Mouse (Mus musculus): ENCODE results near the gene Map3k3. TPM values are rescaled to one million over a fixed set of nuclear protein-coding genes. Genes with fewer than 3 reads are reported as not detected.

Gene Map3k3
- polyA plus RNA-seq, 1 experiment from 2014 or later: 22.3 TPM

GRCm38 (mm10) chr11:106158081-106158929 lies 73.9 kb downstream of the Map3k3 start:
- H3K36me3 ChIP-seq (ENCODE audit: control insufficient read depth, insufficient read depth, low read length): peaks cover 50% of the 10 kb centered on the region
- peak overlapping the region; percentile 95 for H3K9ac ChIP-seq (ENCODE audit: low read length)
- ATAC-seq (replicated peaks; ENCODE audit: low FRiP score, low TSS enrichment, low read depth) (no peak), DNase-seq (ENCODE audit: low spot score) (no peak)
- no peaks in the 10 kb centered on the region for H3K9me3 ChIP-seq (ENCODE audit: control insufficient read depth, low read length)
- H3K4me3 ChIP-seq (ENCODE audit: low read depth, low read length): peak overlapping the region; percentile 75; the same call in 1 of the 2 replicates
- H3K27ac ChIP-seq (ENCODE audit: low read depth): peak overlapping the region; percentile 96; the same call in 1 of the 2 replicates
- peaks cover 23% of the 10 kb centered on the region for H3K4me1 ChIP-seq (replicated peaks; ENCODE audit: control insufficient read depth, insufficient read depth, low read length)
- WGBS: 59% methylated on average over 14 of the region's 14 CpGs
- H3K27me3 ChIP-seq (replicated peaks; ENCODE audit: control insufficient read depth, insufficient read depth, low read length): no peaks in the 10 kb centered on the region
- peak overlapping the region; percentile 85 for H3K4me2 ChIP-seq (ENCODE audit: low read length)

- peak overlapping the region; percentile 96 for H3K27ac ChIP-seq (ENCODE audit: low read depth)
- H3K4me2 ChIP-seq (ENCODE audit: low read length): peak overlapping the region; percentile 85
- no peaks in the 10 kb centered on the region for H3K27me3 ChIP-seq (replicated peaks; ENCODE audit: control insufficient read depth, insufficient read depth, low read length)
- H3K36me3 ChIP-seq (ENCODE audit: control insufficient read depth, insufficient read depth, low read length): peaks cover 50% of the 10 kb centered on the region
- H3K9ac ChIP-seq (ENCODE audit: low read length): peak overlapping the region; percentile 95
- peak; percentile 70 for DNase-seq (ENCODE audit: low spot score)
- ATAC-seq (replicated peaks; ENCODE audit: low FRiP score, low TSS enrichment, low read depth): peak; percentile 20; the same call in 1 of the 2 replicates
- peaks cover 23% of the 10 kb centered on the region for H3K4me1 ChIP-seq (replicated peaks; ENCODE audit: control insufficient read depth, insufficient read depth, low read length)
- peak overlapping the region; percentile 75 for H3K4me3 ChIP-seq (ENCODE audit: low read depth, low read length)
- H3K9me3 ChIP-seq (ENCODE audit: control insufficient read depth, low read length): no peaks in the 10 kb centered on the region
- WGBS: 31% methylated on average over 9 of the region's 9 CpGs
These were observed 74.5 kb downstream of the Map3k3 start for GRCm38 (mm10) chr11:106158930-106159215.

- H3K36me3 ChIP-seq (ENCODE audit: control insufficient read depth, insufficient read depth, low read length): peaks cover 49% of the 10 kb centered on the region
- peak; percentile 78 for DNase-seq (ENCODE audit: low spot score)
- no peaks in the 10 kb centered on the region for H3K27me3 ChIP-seq (replicated peaks; ENCODE audit: control insufficient read depth, insufficient read depth, low read length)
- ATAC-seq (replicated peaks; ENCODE audit: low FRiP score, low TSS enrichment, low read depth): peak; percentile 41
- peaks cover 23% of the 10 kb centered on the region for H3K4me1 ChIP-seq (replicated peaks; ENCODE audit: control insufficient read depth, insufficient read depth, low read length)
- peak overlapping the region; percentile 95 for H3K9ac ChIP-seq (ENCODE audit: low read length)
- WGBS: under 1% methylated on average over 25 of the region's 25 CpGs
- peak overlapping the region; percentile 96 for H3K27ac ChIP-seq (ENCODE audit: low read depth)
- peak overlapping the region; percentile 85 for H3K4me2 ChIP-seq (ENCODE audit: low read length)
- H3K4me3 ChIP-seq (ENCODE audit: low read depth, low read length): peak overlapping the region; percentile 75
- no peaks in the 10 kb centered on the region for H3K9me3 ChIP-seq (ENCODE audit: control insufficient read depth, low read length)
These were observed 75.0 kb downstream of the Map3k3 start for GRCm38 (mm10) chr11:106159216-106159920.

GRCm38 (mm10) chr11:106159921-106160840 lies 75.8 kb downstream of the Map3k3 start:
- WGBS: under 1% methylated on average over 82 of the region's 106 CpGs
- H3K27me3 ChIP-seq (replicated peaks; ENCODE audit: control insufficient read depth, insufficient read depth, low read length): no peaks in the 10 kb centered on the region
- H3K27ac ChIP-seq (ENCODE audit: low read depth): peak overlapping the region; percentile 96
- DNase-seq (ENCODE audit: low spot score) (peak; percentile 91), ATAC-seq (replicated peaks; ENCODE audit: low FRiP score, low TSS enrichment, low read depth) (peak; percentile 71)
- peaks cover 41% of the 10 kb centered on the region for H3K36me3 ChIP-seq (ENCODE audit: control insufficient read depth, insufficient read depth, low read length)
- peak overlapping the region; percentile 85 for H3K4me2 ChIP-seq (ENCODE audit: low read length)
- H3K4me3 ChIP-seq (ENCODE audit: low read depth, low read length): peak overlapping the region; percentile 75
- peak overlapping the region; percentile 95 for H3K9ac ChIP-seq (ENCODE audit: low read length)
- no peaks in the 10 kb centered on the region for H3K9me3 ChIP-seq (ENCODE audit: control insufficient read depth, low read length)
- peaks cover 23% of the 10 kb centered on the region for H3K4me1 ChIP-seq (replicated peaks; ENCODE audit: control insufficient read depth, insufficient read depth, low read length)

- peaks cover 23% of the 10 kb centered on the region for H3K4me1 ChIP-seq (replicated peaks; ENCODE audit: control insufficient read depth, insufficient read depth, low read length)
- H3K4me2 ChIP-seq (ENCODE audit: low read length): peak within 1 kb of the TSS; percentile 85
- H3K27me3 ChIP-seq (replicated peaks; ENCODE audit: control insufficient read depth, insufficient read depth, low read length): no peaks in the 10 kb centered on the region
- DNase-seq (ENCODE audit: low spot score): no peak
- peak within 1 kb of the TSS; percentile 95 for H3K9ac ChIP-seq (ENCODE audit: low read length)
- 31% methylated on average over 22 of the region's 22 CpGs for WGBS
- ATAC-seq (replicated peaks; ENCODE audit: low FRiP score, low TSS enrichment, low read depth): no peak
- peak within 1 kb of the TSS; percentile 75 for H3K4me3 ChIP-seq (ENCODE audit: low read depth, low read length)
- H3K27ac ChIP-seq (ENCODE audit: low read depth): peak within 1 kb of the TSS; percentile 96
- H3K9me3 ChIP-seq (ENCODE audit: control insufficient read depth, low read length): no peaks in the 10 kb centered on the region
- H3K36me3 ChIP-seq (ENCODE audit: control insufficient read depth, insufficient read depth, low read length): peaks cover 36% of the 10 kb centered on the region
These were observed 76.7 kb downstream of the Map3k3 start, which contains the start of the genes Gm10840 and Limd2 for GRCm38 (mm10) chr11:106160841-106161721. Gene Gm10840 (plus strand): TSS chr11:106160850. Gene Limd2 (minus strand): TSS chr11:106160860.

- Histone ChIP-seq H3K9ac (ENCODE audit: low read length) (no peak overlapping the region), H3K4me1 (replicated peaks; ENCODE audit: control insufficient read depth, insufficient read depth, low read length) (peaks cover 23% of the 10 kb centered on the region), H3K36me3 (ENCODE audit: control insufficient read depth, insufficient read depth, low read length) (peaks cover 36% of the 10 kb centered on the region), H3K27me3 (replicated peaks; ENCODE audit: control insufficient read depth, insufficient read depth, low read length) (no peaks in the 10 kb centered on the region), H3K9me3 (ENCODE audit: control insufficient read depth, low read length) (no peaks in the 10 kb centered on the region), H3K4me3 (ENCODE audit: low read depth, low read length) (no peak overlapping the region), H3K4me2 (ENCODE audit: low read length) (no peak overlapping the region), H3K27ac (ENCODE audit: low read depth) (no peak overlapping the region)
- no peak for DNase-seq (ENCODE audit: low spot score)
- WGBS: 85% methylated on average over 2 of the region's 2 CpGs
- no peak for ATAC-seq (replicated peaks; ENCODE audit: low FRiP score, low TSS enrichment, low read depth)
These were observed 77.8 kb downstream of the Map3k3 start for GRCm38 (mm10) chr11:106162237-106162636.

GRCm38 (mm10) chr11:106163546-106163945 lies 79.1 kb downstream of the Map3k3 start:
- Histone ChIP-seq H3K36me3 (ENCODE audit: control insufficient read depth, insufficient read depth, low read length) (peaks cover 37% of the 10 kb centered on the region), H3K27me3 (replicated peaks; ENCODE audit: control insufficient read depth, insufficient read depth, low read length) (no peaks in the 10 kb centered on the region), H3K27ac (ENCODE audit: low read depth) (no peak overlapping the region), H3K9ac (ENCODE audit: low read length) (no peak overlapping the region), H3K4me1 (replicated peaks; ENCODE audit: control insufficient read depth, insufficient read depth, low read length) (peaks cover 17% of the 10 kb centered on the region), H3K9me3 (ENCODE audit: control insufficient read depth, low read length) (no peaks in the 10 kb centered on the region), H3K4me2 (ENCODE audit: low read length) (no peak overlapping the region), H3K4me3 (ENCODE audit: low read depth, low read length) (no peak overlapping the region)
- no peak for ATAC-seq (replicated peaks; ENCODE audit: low FRiP score, low TSS enrichment, low read depth)
- WGBS: 75% methylated on average over 4 of the region's 4 CpGs
- no peak for DNase-seq (ENCODE audit: low spot score)
